Mouse (Mus musculus) regulatory T cell (primary cell): ENCODE measurements around the gene Vmn1r24.
"Not testable (repeated sequence)": the region's sequence is repeated elsewhere in the genome, so short reads cannot be mapped to it uniquely, and the experiment has no call there.

Experiments
- in situ Hi-C: fragments of 300-600 bp; cut with MboI, MseI; formaldehyde crosslinking; loops from one replicate; pipeline ENCODE4 v1.15.1; 2025; ENCODE audit warnings: high pct_unique_total_duplicates

Vmn1r24 gene

DNA sequence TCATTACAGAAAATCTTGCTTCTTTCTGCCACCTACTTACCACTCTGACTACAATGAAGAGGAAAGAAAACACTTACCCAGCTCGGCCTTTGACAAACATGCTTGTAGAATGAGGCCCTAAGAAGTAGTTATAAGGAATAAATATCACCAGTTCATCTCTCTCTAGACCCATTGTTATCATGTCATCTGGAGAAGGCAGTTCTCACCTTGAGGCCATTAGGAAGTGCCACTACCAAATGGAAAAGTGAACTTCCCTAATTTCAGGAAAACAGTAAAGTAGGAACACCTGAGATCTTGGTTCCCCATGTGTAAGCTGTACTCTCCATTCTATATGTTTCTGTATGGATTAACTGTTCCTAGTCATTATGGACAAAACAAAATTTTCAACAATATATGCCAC, at the start of gene Vmn1r24:
Gene Vmn1r24 (minus strand): TSS at position 101 of the 400 bp plus-strand sequence.
- in situ Hi-C loops: not testable (repeated sequence)

GRCm38 (mm10) chr6:57980710-57981109, 19.4 kb upstream of the Vmn1r24 start, which contains the start of gene Vmn1r25:
Gene Vmn1r25, minus strand, starts transcription at chr6:57980810.
- in situ Hi-C loops: no loop called here

GRCm38 (mm10) chr6:57926738-57927137, 34.6 kb downstream of the Vmn1r24 start, which contains the start of gene Vmn1r23:
Gene Vmn1r23, minus strand, starts transcription at chr6:57926838.
- in situ Hi-C loops: no loop called here

DNA sequence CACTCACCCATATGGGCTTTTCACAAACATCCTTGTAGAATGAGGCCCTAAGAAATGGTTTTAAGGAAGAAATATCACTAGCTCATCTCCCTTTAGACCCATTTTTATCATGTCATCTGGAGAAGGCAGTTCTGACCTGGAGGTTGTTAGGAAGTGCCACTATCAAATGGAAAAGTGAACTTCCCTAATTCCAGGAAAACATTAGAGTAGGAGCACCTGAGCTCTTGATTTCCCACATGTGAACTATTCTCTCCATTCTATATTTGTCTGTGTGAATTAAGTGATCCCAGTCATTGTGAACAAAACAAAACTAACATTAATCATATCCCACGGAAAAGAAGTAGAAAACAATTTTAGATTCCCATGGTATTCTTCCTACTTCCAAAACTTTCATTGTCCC, 53.4 kb downstream of the Vmn1r24 start, which contains the start of gene Vmn1r22:
Gene Vmn1r22 (minus strand): TSS at position 101 of the 400 bp plus-strand sequence.
- in situ Hi-C loops: no loop called here
